Mouse (Mus musculus): ENCODE results near the gene Col8a2. TPM values are rescaled to one million over a fixed set of nuclear protein-coding genes. Genes with fewer than 3 reads are reported as not detected.
A peak's percentile ranks its signal among the peaks of the same experiment; 100 is the strongest.

Gene Col8a2
- polyA plus RNA-seq, 1 experiment = 0.62 TPM

GRCm38 (mm10) chr4:126261675-126262074 lies 24.9 kb upstream of the Col8a2 start:
- Histone ChIP-seq H3K79me3 (ENCODE audit: low read depth) (peaks cover 25% of the 10 kb centered on the region), H3ac (ENCODE audit: control insufficient read depth, insufficient read length, low read depth) (peak overlapping the region; percentile 18), H3K36me3 (ENCODE audit: control insufficient read depth, insufficient read depth) (peaks cover 3% of the 10 kb centered on the region), H3K4me3 (ENCODE audit: insufficient read depth, poor library complexity, severe bottlenecking) (peak overlapping the region; percentile 78), H3K79me2 (ENCODE audit: control insufficient read depth, insufficient read depth) (peaks cover 54% of the 10 kb centered on the region), H3K27me3 (ENCODE audit: control insufficient read depth, insufficient read depth, insufficient read length) (no peaks in the 10 kb centered on the region)
- no peak for TF ChIP-seq MYOD1 (IDR thresholded peaks at IDR 0.05; ENCODE audit: control insufficient read depth, insufficient read length, low read depth)
- TF ChIP-seq FOSL1 (IDR thresholded peaks at IDR 0.05; ENCODE audit: insufficient read depth, low read length, poor library complexity, severe bottlenecking) = no peak
- no peak for TF ChIP-seq CEBPB (IDR thresholded peaks at IDR 0.05; ENCODE audit: low read depth)
- no peak for TF ChIP-seq CTCF (IDR thresholded peaks at IDR 0.05; ENCODE audit: control insufficient read depth, insufficient read depth, insufficient read length)
- no peak for TF ChIP-seq USF1 (IDR thresholded peaks at IDR 0.05; ENCODE audit: low read depth)
- TF ChIP-seq MAX (IDR thresholded peaks at IDR 0.05) = no peak
- TF ChIP-seq MYOG (IDR thresholded peaks at IDR 0.05; ENCODE audit: control insufficient read depth, extremely low read depth, insufficient read length) = no peak

- peaks cover 3% of the 10 kb centered on the region for H3K36me3 ChIP-seq (ENCODE audit: control insufficient read depth, insufficient read depth)
- H3K4me3 ChIP-seq (ENCODE audit: insufficient read depth, poor library complexity, severe bottlenecking) = peak within 1 kb of the TSS; percentile 78
- H3K79me3 ChIP-seq (ENCODE audit: low read depth) = peaks cover 25% of the 10 kb centered on the region
- H3K79me2 ChIP-seq (ENCODE audit: control insufficient read depth, insufficient read depth) = peaks cover 54% of the 10 kb centered on the region
- TF ChIP-seq MAX (IDR thresholded peaks at IDR 0.05) (peak; percentile 86), USF1 (IDR thresholded peaks at IDR 0.05; ENCODE audit: low read depth) (no peak), CTCF (IDR thresholded peaks at IDR 0.05; ENCODE audit: control insufficient read depth, insufficient read depth, insufficient read length) (peak; percentile 96)
- no peaks in the 10 kb centered on the region for H3K27me3 ChIP-seq (ENCODE audit: control insufficient read depth, insufficient read depth, insufficient read length)
- peak within 1 kb of the TSS; percentile 95 for H3ac ChIP-seq (ENCODE audit: control insufficient read depth, insufficient read length, low read depth)
These were observed 24.3 kb upstream of the Col8a2 start, which contains the start of gene Trappc3 for GRCm38 (mm10) chr4:126262119-126262807. Trappc3 (plus strand) TSS chr4:126262325.

- peaks cover 20% of the 10 kb centered on the region for H3K79me3 ChIP-seq (ENCODE audit: low read depth)
- H3ac ChIP-seq (ENCODE audit: control insufficient read depth, insufficient read length, low read depth) = no peak overlapping the region
- H3K79me2 ChIP-seq (ENCODE audit: control insufficient read depth, insufficient read depth) = peaks cover 52% of the 10 kb centered on the region
- H3K36me3 ChIP-seq (ENCODE audit: control insufficient read depth, insufficient read depth) = peaks cover 26% of the 10 kb centered on the region
- no peaks in the 10 kb centered on the region for H3K27me3 ChIP-seq (ENCODE audit: control insufficient read depth, insufficient read depth, insufficient read length)
- no peak overlapping the region for H3K4me3 ChIP-seq (ENCODE audit: insufficient read depth, poor library complexity, severe bottlenecking)
- TF ChIP-seq MAX (IDR thresholded peaks at IDR 0.05) = no peak
- peak; percentile 60 for TF ChIP-seq MYOD1 (IDR thresholded peaks at IDR 0.05; ENCODE audit: control insufficient read depth, insufficient read length, low read depth)
These were observed 17.3 kb upstream of the Col8a2 start for GRCm38 (mm10) chr4:126269292-126269691.

- peaks cover 15% of the 10 kb centered on the region for H3K79me2 ChIP-seq (ENCODE audit: control insufficient read depth, insufficient read depth)
- no peak overlapping the region for H3ac ChIP-seq (ENCODE audit: control insufficient read depth, insufficient read length, low read depth)
- TF ChIP-seq MAX (IDR thresholded peaks at IDR 0.05) = no peak
- TF ChIP-seq CEBPB (IDR thresholded peaks at IDR 0.05; ENCODE audit: low read depth) = no peak
- TF ChIP-seq USF1 (IDR thresholded peaks at IDR 0.05; ENCODE audit: low read depth) = no peak
- no peaks in the 10 kb centered on the region for H3K27me3 ChIP-seq (ENCODE audit: control insufficient read depth, insufficient read depth, insufficient read length)
- H3K4me3 ChIP-seq (ENCODE audit: insufficient read depth, poor library complexity, severe bottlenecking) = no peak overlapping the region
- H3K79me3 ChIP-seq (ENCODE audit: low read depth) = peaks cover 7% of the 10 kb centered on the region
- peaks cover 36% of the 10 kb centered on the region for H3K36me3 ChIP-seq (ENCODE audit: control insufficient read depth, insufficient read depth)
These were observed 12.8 kb upstream of the Col8a2 start for GRCm38 (mm10) chr4:126273753-126274152.

- Histone ChIP-seq H3K4me3 (ENCODE audit: insufficient read depth, poor library complexity, severe bottlenecking) (no peak overlapping the region), H3K79me3 (ENCODE audit: low read depth) (peaks cover 7% of the 10 kb centered on the region), H3K36me3 (ENCODE audit: control insufficient read depth, insufficient read depth) (peaks cover 36% of the 10 kb centered on the region), H3ac (ENCODE audit: control insufficient read depth, insufficient read length, low read depth) (no peak overlapping the region), H3K79me2 (ENCODE audit: control insufficient read depth, insufficient read depth) (peaks cover 15% of the 10 kb centered on the region), H3K27me3 (ENCODE audit: control insufficient read depth, insufficient read depth, insufficient read length) (no peaks in the 10 kb centered on the region)
- TF ChIP-seq MAX (IDR thresholded peaks at IDR 0.05) (no peak), CTCF (IDR thresholded peaks at IDR 0.05; ENCODE audit: control insufficient read depth, insufficient read depth, insufficient read length) (no peak), USF1 (IDR thresholded peaks at IDR 0.05; ENCODE audit: low read depth) (no peak), FOSL1 (IDR thresholded peaks at IDR 0.05; ENCODE audit: insufficient read depth, low read length, poor library complexity, severe bottlenecking) (no peak), MYOD1 (IDR thresholded peaks at IDR 0.05; ENCODE audit: control insufficient read depth, insufficient read length, low read depth) (no peak), CEBPB (IDR thresholded peaks at IDR 0.05; ENCODE audit: low read depth) (no peak), MYOG (IDR thresholded peaks at IDR 0.05; ENCODE audit: control insufficient read depth, extremely low read depth, insufficient read length) (no peak)
These were observed 11.5 kb upstream of the Col8a2 start for GRCm38 (mm10) chr4:126275081-126275480.

- Histone ChIP-seq H3ac (ENCODE audit: control insufficient read depth, insufficient read length, low read depth) (no peak overlapping the region), H3K79me3 (ENCODE audit: low read depth) (peaks cover 5% of the 10 kb centered on the region), H3K4me3 (ENCODE audit: insufficient read depth, poor library complexity, severe bottlenecking) (no peak overlapping the region), H3K27me3 (ENCODE audit: control insufficient read depth, insufficient read depth, insufficient read length) (no peaks in the 10 kb centered on the region), H3K36me3 (ENCODE audit: control insufficient read depth, insufficient read depth) (peaks cover 33% of the 10 kb centered on the region), H3K79me2 (ENCODE audit: control insufficient read depth, insufficient read depth) (peaks cover 11% of the 10 kb centered on the region)
- TF ChIP-seq CTCF (IDR thresholded peaks at IDR 0.05; ENCODE audit: control insufficient read depth, insufficient read depth, insufficient read length) (no peak), MAX (IDR thresholded peaks at IDR 0.05) (no peak), MYOD1 (IDR thresholded peaks at IDR 0.05; ENCODE audit: control insufficient read depth, insufficient read length, low read depth) (no peak), MYOG (IDR thresholded peaks at IDR 0.05; ENCODE audit: control insufficient read depth, extremely low read depth, insufficient read length) (no peak), FOSL1 (IDR thresholded peaks at IDR 0.05; ENCODE audit: insufficient read depth, low read length, poor library complexity, severe bottlenecking) (no peak), USF1 (IDR thresholded peaks at IDR 0.05; ENCODE audit: low read depth) (no peak), CEBPB (IDR thresholded peaks at IDR 0.05; ENCODE audit: low read depth) (no peak)
These were observed 10.9 kb upstream of the Col8a2 start for GRCm38 (mm10) chr4:126275681-126276131.
